Mouse (Mus musculus) limb, embryonic 14.5 days (tissue): ENCODE data around the gene Sgca. TPM values are rescaled to one million over a fixed set of nuclear protein-coding genes. Genes with fewer than 3 reads are reported as not detected.

Experiments used
- ATAC-seq: fragments of 200-750 bp; cut with Nextera tagmentation; 2 replicates; pipeline ENCODE4 v1.8.0; 2017; ENCODE audit warnings: low read depth, moderate number of reproducible peaks, moderate TSS enrichment; ENCODE audit not compliant: low FRiP score
- DNase-seq: peaks from one replicate; pipeline ENCODE4 v3.0.0-alpha.2; 2015; ENCODE audit warnings: low spot score
- H3K27ac ChIP-seq: fragments of 300-500 bp; sonication (generic); replicated peaks from 2 replicates; pipeline ENCODE4 v1.5.1; 2014; ENCODE audit warnings: low read depth, mild to moderate bottlenecking, low read length, moderate library complexity, mixed read lengths
- H3K27me3 ChIP-seq: fragments of 300-500 bp; sonication (generic); 2 replicates; pipeline ENCODE4 v1.6.1; 2014; ENCODE audit warnings: low read length, mixed read lengths; ENCODE audit not compliant: control insufficient read depth, insufficient read depth
- H3K36me3 ChIP-seq: fragments of 300-500 bp; sonication (generic); 2 replicates; pipeline ENCODE4 v1.6.1; 2014; ENCODE audit warnings: mild to moderate bottlenecking, low read length, moderate library complexity, mixed read lengths; ENCODE audit not compliant: control insufficient read depth, insufficient read depth
- H3K4me1 ChIP-seq: fragments of 300-500 bp; sonication (generic); 2 replicates; pipeline ENCODE4 v1.6.1; 2014; ENCODE audit warnings: antibody characterized with exemption, low read length, mixed read lengths; ENCODE audit not compliant: control insufficient read depth, insufficient read depth
- H3K4me2 ChIP-seq: fragments of 300-500 bp; sonication (generic); replicated peaks from 2 replicates; pipeline ENCODE4 v1.6.1; 2014; ENCODE audit warnings: low read depth, mild to moderate bottlenecking, low read length, moderate library complexity; ENCODE audit not compliant: severe bottlenecking
- H3K4me3 ChIP-seq: fragments of 300-500 bp; sonication (generic); replicated peaks from 2 replicates; pipeline ENCODE4 v1.5.1; 2014; ENCODE audit warnings: low read length
- H3K9ac ChIP-seq: fragments of 300-500 bp; sonication (generic); 2 replicates; pipeline ENCODE4 v1.6.1; 2014; ENCODE audit warnings: mild to moderate bottlenecking, low read depth, low read length, moderate library complexity; ENCODE audit not compliant: severe bottlenecking
- H3K9me3 ChIP-seq: fragments of 300-500 bp; sonication (generic); 2 replicates; pipeline ENCODE4 v1.6.1; 2016; ENCODE audit warnings: low read length; ENCODE audit not compliant: control insufficient read depth
- POLR2A ChIP-seq: fragments of 200-500 bp; IDR thresholded peaks from 2 replicates; pipeline ENCODE4 v1.8.0; 2012; ENCODE audit warnings: inconsistent platforms, mild to moderate bottlenecking, moderate library complexity, borderline replicate concordance; ENCODE audit not compliant: insufficient read depth, insufficient read length; ENCODE audit errors: extremely low read depth
- WGBS: fragments of 180-500 bp; shearing (Covaris S2); extraction: QIAGEN DNeasy Blood & Tissue Kit; methylation state at CpG from one replicate; pipeline ENCODE4 v1.1.7; 2014; 5-methylcytosine and 5-hydroxymethylcytosine counted together
- polyA plus RNA-seq, 2 experiments: library from polyadenylated mRNA; depleted of rRNA in 1 of 2; stranded (reverse) in 1 of 2; unstranded in 1 of 2; fragments of >200 nt; fragmentation: Nextera tagmentation in 1 of 2; extraction: Ambion mirVana in 1 of 2; gene quantifications; 2 replicates each; pipeline versions ENCODE4 v1.2.1 to v1.2.3; 2012 to 2014

Gene Sgca
- polyA plus RNA-seq, 2 experiments, result 10.2 to 32.9 TPM

DNA sequence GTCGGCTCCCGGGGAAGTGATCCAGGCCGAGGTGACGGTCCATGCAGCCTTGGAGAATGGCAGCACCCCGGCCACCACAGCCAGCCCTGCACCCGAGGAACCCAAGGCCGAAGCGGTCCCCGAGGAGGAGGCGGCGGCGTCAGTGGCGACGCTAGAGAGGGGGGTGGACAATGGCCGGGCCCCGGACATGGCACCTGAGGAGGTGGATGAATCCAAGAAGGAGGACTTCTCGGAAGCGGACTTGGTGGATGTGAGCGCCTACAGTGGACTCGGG lies 16.3 kb upstream of the Sgca start:
- peak overlapping the region; percentile 41; the same call in 1 of the 2 replicates for H3K27ac ChIP-seq
- H3K4me2 ChIP-seq, result peak overlapping the region; percentile 100
- peak overlapping the region; percentile 87 for H3K4me3 ChIP-seq
- H3K36me3 ChIP-seq, result peaks cover 31% of the 10 kb centered on the region
- no peak for DNase-seq
- peaks cover 62% of the 10 kb centered on the region for H3K4me1 ChIP-seq
- TF ChIP-seq POLR2A, result no peak
- H3K27me3 ChIP-seq, result no peaks in the 10 kb centered on the region
- H3K9ac ChIP-seq, result peak overlapping the region; percentile 82
- no peak for ATAC-seq
- no peaks in the 10 kb centered on the region for H3K9me3 ChIP-seq
- WGBS, result 2% methylated on average over 20 of the region's 20 CpGs

DNA sequence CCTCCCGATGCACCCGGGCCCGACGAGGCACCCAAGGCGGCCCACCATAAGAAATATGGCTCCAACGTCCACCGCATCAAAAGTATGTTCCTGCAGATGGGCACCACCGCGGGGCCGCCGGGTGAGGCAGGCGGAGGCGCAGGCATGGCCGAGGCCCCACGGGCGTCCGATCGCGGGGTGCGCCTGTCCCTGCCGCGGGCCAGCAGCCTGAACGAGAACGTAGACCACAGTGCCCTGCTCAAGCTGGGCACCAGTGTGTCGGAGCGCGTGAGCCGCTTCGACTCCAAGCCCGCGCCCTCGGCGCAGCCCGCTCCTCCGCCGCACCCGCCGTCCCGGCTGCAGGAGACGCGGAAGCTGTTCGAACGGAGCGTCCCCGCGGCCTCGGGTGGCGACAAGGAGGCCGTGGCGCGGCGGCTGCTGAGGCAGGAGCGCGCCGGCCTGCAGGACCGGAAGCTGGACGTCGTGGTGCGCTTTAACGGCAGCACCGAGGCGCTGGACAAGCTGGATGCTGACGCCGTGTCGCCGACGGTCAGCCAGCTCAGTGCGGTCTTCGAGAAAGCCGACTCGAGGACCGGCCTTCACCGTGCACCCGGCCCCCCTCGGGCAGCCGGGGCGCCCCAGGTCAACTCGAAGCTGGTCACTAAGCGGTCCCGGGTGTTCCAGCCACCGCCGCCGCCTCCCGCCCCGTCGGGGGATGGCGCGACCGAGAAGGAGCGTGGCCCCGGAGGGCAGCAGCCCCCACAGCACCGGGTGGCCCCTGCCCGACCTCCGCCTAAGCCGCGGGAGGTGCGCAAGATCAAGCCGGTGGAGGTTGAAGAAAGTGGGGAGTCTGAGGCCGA lies 15.7 kb upstream of the Sgca start:
- ATAC-seq (no peak), DNase-seq (no peak)
- no peaks in the 10 kb centered on the region for H3K27me3 ChIP-seq
- peaks cover 63% of the 10 kb centered on the region for H3K4me1 ChIP-seq
- H3K9ac ChIP-seq, result peak overlapping the region; percentile 82
- H3K4me2 ChIP-seq, result peak overlapping the region; percentile 100
- peak overlapping the region; percentile 87 for H3K4me3 ChIP-seq
- peaks cover 25% of the 10 kb centered on the region for H3K36me3 ChIP-seq
- H3K9me3 ChIP-seq, result no peaks in the 10 kb centered on the region
- TF ChIP-seq POLR2A, result no peak
- under 1% methylated on average over 78 of the region's 99 CpGs for WGBS
- H3K27ac ChIP-seq, result peak overlapping the region; percentile 88

DNA sequence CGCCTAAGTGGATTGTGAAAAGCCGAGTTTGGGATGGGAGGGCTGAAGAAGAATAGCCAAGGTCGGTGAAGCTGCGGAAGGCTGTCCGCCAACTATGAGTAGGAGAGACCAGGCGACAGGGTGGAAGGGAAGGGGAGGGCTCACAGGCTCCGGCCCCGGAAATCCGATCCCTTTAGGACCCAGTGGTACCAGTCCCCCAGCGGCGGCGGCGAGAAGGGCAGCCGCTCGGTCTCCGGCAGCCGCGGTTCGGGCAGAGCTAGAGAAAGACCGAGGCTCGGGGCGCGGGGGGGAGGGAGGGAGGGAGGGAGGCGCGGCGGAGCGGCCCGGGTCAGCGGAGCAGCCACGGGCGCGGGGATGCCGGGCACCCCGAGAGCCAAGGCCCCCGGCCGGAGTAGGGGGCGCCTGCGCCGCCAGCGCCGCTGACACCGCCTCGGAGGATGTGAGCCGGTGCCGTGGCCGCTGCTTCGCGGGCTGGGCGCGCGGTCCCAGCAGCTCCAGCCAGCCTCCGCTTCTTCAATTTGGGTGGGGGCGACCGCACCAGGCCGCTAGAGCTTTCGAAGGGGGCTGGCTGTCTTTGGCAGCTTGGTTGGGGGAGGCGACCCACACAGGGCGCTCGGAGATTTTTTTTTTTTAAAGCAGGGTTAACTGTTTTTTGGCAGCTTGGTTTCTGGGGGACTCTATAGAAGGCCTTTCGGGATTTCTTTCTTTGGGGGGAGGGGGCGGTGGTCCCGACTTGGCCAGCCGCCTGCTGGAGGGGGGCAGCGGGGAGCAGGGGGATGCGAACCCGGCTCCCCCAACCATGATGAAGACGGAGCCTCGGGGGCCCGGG lies 14.8 kb upstream of the Sgca start, which contains the start of gene Ppp1r9b:
TSS of gene Ppp1r9b (plus strand) at position 287 of the 829 bp plus-strand sequence.
- Histone ChIP-seq H3K9ac (peak within 1 kb of the TSS; percentile 82), H3K36me3 (peaks cover 16% of the 10 kb centered on the region; the same call in 1 of the 2 replicates), H3K4me3 (peak within 1 kb of the TSS; percentile 87), H3K27me3 (no peaks in the 10 kb centered on the region), H3K4me1 (peaks cover 63% of the 10 kb centered on the region), H3K27ac (peak within 1 kb of the TSS; percentile 88), H3K9me3 (no peaks in the 10 kb centered on the region), H3K4me2 (peak within 1 kb of the TSS; percentile 100)
- DNase-seq (peak; percentile 91), ATAC-seq (peak; percentile 82)
- WGBS, result under 1% methylated on average over 48 of the region's 69 CpGs
- no peak for TF ChIP-seq POLR2A

DNA sequence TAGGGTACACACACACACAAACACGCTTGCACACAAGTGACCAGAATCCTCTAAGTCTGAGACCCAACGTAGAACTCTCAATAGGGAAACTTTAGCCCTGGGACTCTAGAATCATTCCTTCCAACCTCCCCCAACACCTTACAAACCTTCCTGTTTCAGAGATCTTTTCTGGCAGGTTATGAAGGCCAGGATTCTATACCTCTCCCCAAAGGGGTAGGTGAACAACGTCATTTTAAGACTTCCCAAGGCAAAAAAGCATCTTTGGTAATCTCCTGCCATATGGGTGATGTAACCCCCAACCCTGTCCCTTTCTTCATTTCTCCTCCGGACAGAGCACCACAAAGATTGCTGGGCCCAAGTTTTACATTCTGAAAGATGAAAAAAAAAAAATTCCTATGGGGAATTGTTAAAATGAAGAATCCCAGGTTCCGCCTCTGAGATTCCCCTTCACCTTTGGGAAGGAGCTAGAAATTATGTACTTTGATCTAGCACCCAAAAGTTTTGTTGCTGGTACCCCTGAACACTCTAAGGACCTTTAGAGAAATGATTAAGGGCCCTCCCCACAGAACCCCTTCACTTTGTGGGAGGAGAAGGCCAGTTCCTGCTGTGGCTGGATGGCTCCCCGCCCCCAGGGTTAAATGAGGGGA lies 14.1 kb upstream of the Sgca start:
- Histone ChIP-seq H3K27me3 (no peaks in the 10 kb centered on the region), H3K36me3 (0 out of 2 replicates have a peak, but pooled peaks cover 9% of the 10 kb centered on the region), H3K9ac (peak overlapping the region; percentile 82), H3K9me3 (no peaks in the 10 kb centered on the region), H3K4me3 (peak overlapping the region; percentile 87), H3K4me1 (peaks cover 59% of the 10 kb centered on the region), H3K27ac (peak overlapping the region; percentile 88), H3K4me2 (peak overlapping the region; percentile 100)
- TF ChIP-seq POLR2A, result no peak
- 42% methylated on average over 6 of the region's 6 CpGs for WGBS
- DNase-seq (no peak), ATAC-seq (peak; percentile 0; the same call in 1 of the 2 replicates)

DNA sequence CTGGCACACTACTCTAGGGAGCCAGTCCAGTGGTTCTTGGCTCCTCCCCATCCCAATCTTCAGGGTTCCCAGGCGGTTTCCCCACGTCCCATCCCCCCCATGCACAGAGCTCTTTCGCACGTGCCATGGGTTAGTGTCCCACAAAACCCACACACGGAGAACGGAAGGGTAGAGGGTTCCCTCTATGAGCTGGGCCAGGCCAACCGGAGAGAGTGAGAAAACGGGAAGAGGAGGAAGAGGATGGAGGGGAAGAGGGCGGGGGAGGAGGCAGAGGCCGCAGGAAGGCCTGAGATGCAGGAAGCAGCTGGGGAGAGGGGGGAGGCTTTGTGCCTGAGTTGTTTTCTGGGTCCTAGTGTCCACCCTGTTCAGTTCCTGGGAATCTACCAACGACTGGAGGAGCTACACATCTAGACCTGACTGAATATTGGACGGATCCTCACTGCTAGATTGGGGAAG lies 13.5 kb upstream of the Sgca start:
- ATAC-seq (peak; percentile 76), DNase-seq (peak; percentile 93)
- H3K36me3 ChIP-seq, result 0 out of 2 replicates have a peak, but pooled peaks cover 5% of the 10 kb centered on the region
- TF ChIP-seq POLR2A, result peak; percentile 28; the same call in 1 of the 2 replicates
- no peaks in the 10 kb centered on the region for H3K27me3 ChIP-seq
- H3K27ac ChIP-seq, result peak overlapping the region; percentile 74
- H3K4me1 ChIP-seq, result peaks cover 52% of the 10 kb centered on the region
- under 1% methylated on average over 12 of the region's 12 CpGs for WGBS
- H3K4me3 ChIP-seq, result peak overlapping the region; percentile 87
- H3K4me2 ChIP-seq, result peak overlapping the region; percentile 100
- H3K9ac ChIP-seq, result peak overlapping the region; percentile 50
- H3K9me3 ChIP-seq, result no peaks in the 10 kb centered on the region
